Mouse (Mus musculus): ENCODE data around the gene Cnst.
A peak's percentile ranks its signal among the peaks of the same experiment; 100 is the strongest.

Gene Cnst

GRCm38 (mm10) chr1:179598386-179598785 lies 52.2 kb downstream of the Cnst start:
- DNase-seq = no peak

- DNase-seq = no peak
Measured at GRCm38 (mm10) chr1:179604526-179604925, 58.4 kb downstream of the Cnst start.

DNA sequence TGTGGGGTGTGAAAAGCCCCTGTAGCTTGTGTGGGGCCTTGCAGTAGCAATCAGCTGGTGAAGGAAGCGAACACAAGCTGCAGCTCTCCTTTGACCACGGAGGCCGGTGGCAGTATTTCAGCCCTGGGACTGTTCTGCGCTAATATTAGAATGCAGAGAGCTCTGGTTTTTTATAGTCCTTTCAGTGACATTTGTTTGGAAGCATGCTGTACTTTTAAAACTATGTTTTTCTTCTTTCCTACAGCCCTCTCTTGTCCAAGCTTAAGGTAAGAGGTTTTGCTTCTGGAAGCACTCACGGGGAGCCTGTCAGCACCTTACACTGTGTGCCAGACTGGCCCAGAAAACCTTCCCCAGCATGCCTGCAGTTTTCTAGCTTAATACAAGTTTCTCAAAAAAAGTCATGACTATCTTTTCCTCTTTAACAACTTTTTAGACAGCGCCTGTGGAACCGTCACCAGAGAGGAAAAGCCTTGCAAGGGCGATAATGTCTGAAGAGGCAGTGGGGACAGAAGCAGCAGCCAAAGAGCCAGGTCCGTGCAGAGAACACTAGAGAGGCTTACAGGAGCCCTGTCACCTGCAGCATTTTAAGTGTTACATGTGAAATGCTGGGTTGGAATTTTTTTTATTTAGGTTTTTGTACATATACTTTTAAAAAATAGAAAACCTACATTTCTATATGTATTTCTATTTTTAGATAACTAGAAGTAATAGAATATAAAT lies 60.0 kb downstream of the Cnst start:
- DNase-seq = no peak

GRCm38 (mm10) chr1:179608521-179608920 lies 62.4 kb downstream of the Cnst start:
- no peak for DNase-seq

DNA sequence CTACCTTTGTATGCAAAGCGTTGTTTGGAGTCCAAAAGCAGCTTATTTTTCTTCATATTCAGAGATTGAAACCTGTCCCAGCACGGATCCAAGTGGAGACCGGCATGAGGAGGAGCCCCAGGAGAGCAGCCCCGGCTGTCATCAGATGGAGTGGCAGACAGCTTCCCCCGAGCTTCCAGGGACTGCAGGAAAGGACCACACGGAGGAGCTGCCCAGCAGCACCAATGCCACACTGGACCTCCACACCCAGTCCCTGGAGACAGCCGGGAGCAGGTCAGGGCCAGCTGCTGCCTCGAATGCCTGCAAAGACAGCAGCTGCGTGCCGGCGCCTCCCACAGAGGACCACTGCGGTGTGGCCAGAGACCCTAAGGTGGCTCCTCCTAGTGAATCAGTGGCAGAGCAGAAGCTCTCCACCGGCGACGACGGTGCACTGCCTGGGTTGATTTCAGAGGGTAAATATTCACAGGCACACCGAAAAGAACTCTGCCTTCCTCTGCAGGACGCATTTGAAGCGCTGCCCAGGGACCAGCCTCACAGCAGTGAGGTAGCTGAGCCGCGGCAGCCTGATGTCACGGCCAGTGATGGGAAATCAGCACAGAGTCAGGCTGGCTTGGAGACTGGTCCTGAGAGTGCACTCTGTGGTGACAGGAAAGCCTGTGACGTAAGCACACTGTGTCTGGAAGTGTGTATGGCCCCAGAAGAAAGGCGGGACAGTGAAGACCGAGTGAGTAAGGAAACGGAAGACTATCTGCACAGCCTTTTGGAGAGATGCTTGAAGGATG lies 63.7 kb downstream of the Cnst start:
- DNase-seq = no peak

GRCm38 (mm10) chr1:179611182-179611581 lies 65.0 kb downstream of the Cnst start:
- no peak for DNase-seq

DNA sequence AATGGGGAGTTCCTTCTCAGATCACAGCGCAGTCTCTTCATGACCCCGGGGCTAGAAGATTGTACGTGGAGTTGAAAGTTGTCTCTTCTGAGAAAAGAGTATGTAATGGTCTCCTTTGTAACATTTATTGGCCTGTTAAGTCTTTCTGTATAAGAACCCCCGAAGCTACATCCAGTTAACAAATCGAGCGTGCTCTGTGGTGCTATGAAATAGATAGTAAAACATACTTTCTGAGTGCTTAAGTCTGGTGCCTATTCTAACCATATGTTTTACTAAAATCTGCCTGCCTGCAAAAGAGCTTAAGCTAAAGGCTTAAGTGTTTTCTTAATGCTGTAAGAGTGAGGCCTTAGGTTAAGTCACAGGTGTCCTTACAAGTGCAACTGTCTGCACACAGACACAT lies 66.2 kb downstream of the Cnst start:
- no peak for DNase-seq

GRCm38 (mm10) chr1:179612986-179613505 lies 66.9 kb downstream of the Cnst start:
- DNase-seq = no peak

- no peak for DNase-seq
Measured at GRCm38 (mm10) chr1:179617426-179617825, 71.3 kb downstream of the Cnst start.

- DNase-seq = no peak
Measured at GRCm38 (mm10) chr1:179622665-179623064, 76.5 kb downstream of the Cnst start.

GRCm38 (mm10) chr1:179623657-179624056 lies 77.5 kb downstream of the Cnst start:
- DNase-seq = peak; percentile 57

GRCm38 (mm10) chr1:179624354-179624753 lies 78.2 kb downstream of the Cnst start:
- DNase-seq = peak; percentile 77

- DNase-seq = no peak
Measured at GRCm38 (mm10) chr1:179627855-179628254, 81.7 kb downstream of the Cnst start.

DNA sequence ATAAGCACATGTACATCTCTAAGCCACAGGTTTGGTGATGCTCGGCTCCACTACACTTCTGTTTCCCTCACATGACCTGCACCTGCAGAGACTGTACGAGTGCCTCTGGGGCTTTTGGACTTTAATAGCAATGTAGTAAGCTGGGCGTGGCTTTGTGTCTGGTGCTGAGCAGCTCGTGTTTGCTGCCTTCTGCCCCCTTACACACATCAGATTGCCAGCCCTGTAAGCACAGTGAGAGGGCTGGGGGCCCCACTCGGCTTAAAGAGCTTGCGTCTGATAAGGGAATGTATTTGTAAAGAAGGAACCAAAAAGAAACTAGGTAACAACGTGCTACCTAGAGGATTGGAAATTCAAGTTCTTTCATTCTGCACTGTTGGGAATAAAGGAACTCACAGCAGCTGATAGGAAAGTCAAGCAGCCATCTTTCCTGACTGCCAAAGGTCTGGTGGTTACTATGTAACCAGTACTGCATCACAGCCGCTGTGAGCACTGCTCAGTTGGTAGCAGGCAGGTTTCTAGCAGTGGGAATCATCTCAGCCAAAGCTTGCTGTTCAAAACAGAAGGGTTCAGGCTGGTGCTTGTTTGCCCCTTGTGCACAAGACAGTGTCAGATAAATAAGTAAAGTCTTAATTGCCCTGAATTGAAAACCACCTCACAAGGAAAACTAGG lies 82.4 kb downstream of the Cnst start:
- DNase-seq = no peak

DNA sequence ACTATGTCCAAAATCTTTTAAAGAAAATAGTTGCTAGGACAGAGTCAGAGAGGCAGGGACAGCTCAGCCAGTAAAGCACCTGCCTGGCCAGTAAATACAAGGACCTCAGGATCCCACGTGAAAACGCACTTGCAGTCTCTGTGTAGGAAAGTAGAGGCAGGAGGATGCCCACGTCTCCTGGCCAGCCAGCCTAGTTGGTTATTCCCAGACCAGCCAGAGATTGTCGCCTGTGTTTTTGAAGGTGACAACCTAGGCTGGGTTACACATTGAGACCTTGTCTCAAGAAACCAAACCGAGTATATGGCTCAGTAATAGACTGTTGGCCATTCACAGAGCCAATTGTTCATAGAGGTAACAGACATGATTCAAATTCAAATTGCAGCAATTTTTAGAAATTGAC lies 83.1 kb downstream of the Cnst start:
- DNase-seq = no peak

DNA sequence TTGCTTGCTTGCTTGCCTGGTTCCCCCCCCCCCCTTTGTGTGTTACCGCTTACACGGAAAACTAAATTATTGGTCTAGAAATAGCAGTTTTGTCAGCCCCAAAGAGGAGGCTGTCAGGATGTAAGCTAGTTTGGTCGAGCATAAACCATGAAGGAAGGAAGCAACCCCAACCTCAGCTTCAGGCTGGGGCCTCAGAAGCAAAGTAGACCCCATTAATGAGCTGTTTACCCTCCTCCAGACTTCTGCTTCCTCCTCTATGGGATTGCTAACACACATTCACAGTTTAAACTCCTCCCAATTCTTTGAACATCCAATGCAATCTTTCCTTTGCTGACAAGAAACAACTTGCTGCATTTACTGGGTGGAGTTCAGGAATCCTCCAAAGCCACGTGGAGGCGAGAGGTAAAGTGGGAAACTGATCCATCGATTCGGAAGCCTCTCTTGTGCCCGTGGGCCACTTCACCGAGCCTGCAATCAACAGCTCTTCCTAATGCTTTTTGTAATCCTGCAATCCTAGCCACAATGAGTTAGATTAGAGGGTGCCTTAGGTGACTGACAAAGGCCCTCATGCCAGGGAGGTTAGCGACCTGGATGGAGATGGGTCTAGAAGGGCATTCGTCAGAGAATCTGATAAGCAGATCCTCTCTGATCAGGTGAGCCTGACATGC lies 86.7 kb downstream of the Cnst start:
- no peak for DNase-seq

DNA sequence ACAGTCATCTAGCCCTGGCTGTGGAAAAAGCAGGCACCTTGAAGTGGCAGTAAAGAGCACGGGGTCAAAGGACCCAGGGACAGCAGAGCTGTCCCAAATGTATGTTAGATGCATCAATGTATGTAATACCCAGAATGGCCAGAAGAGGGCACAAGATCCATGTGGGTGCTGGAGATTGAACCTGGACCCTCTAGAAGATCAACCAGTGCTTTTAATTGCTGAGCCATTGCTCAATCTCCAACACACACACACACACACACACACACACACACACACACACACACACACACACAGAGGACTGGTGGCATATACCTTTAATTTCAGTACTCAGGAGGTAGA lies 87.2 kb downstream of the Cnst start:
- peak; percentile 66 for DNase-seq

GRCm38 (mm10) chr1:179634159-179634558 lies 88.0 kb downstream of the Cnst start:
- no peak for DNase-seq

DNA sequence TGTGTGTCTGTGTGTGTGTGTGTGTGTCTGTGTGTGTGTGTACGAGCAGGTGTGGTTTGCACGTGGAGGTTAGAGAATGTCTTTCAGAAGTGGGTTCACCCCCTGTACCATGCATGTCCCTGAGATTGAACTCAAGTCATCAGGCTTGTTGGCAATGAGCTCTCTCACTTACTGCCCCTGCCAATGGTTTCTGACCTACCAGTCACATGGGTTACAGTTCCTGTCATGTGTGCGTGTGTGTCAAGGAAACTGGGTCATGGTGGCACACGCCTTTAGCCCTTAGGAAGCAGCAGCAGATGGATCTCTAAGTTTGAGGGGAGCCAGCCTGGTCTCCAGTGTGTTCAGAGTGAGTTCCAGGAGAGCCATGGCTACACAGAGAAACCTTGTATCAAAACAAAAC lies 96.6 kb downstream of the Cnst start:
- DNase-seq = no peak

DNA sequence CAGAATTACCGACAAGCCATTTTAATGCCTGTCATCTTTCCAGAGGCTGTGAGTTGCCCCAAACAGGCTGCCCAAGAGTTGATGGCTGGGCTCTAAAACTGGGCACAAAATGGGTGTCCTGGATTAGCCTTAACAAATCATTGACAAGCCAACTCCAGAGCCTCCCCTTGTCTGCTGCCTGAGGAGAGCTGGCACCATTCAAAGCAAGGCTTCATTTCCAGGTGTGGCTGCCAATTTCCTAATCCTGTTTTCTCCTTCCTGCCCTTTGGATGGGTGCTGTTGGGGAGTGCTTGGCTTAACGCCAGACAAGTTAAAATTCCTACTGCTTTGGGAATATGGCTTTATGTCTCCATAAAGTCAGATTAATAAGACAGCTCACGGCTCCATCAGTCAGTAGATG lies 98.0 kb downstream of the Cnst start:
- DNase-seq = no peak

DNA sequence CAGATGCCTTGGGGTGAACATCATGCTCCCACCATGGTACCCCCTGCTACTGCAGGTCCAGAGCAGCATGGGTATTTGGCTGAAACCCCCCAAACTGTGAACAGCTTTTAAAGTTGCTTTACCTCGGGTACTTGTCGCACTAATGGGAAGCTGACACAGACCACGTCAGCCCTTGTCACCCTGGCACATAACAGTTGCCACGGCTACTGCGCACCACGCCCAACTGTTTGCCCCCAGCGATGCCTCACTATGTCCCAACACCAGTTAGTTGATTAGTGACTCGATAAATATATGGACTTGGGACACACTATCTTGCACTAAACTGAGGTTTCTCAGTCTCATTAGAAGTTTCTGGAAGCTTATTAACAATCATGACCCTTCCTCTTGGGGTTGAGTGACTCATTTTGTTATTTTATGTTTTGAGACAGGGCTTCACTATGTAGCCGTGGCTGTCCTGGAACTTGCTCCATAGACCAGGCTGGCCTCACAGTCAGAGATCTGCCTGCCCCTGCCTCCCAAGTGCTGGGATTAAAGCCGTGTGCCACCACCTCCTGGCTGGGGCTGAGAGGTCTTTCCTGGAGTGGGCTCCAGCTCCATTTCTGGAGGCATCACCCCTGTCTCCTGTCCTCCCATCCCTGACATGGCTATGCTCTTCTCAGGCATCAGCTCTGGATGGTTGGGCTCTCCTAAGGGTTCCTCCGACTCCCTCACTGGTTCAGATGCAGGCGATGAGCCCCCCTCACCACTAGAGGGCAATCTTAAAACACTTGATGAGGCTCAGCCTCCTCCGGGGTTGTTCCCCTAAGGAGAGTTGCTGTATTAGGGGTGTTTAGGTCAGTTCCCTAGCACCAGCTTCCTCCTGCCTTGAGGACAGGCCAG lies 99.2 kb downstream of the Cnst start:
- DNase-seq = peak; percentile 88

GRCm38 (mm10) chr1:179645980-179646268 lies 99.8 kb downstream of the Cnst start:
- no peak for DNase-seq
